Mouse (Mus musculus): ENCODE measurements around the gene Cacna1f. TPM values are rescaled to one million over a fixed set of nuclear protein-coding genes. Genes with fewer than 3 reads are reported as not detected.

The Cacna1f gene
- total and polyA plus RNA-seq, 3 experiments, result 0.21 TPM; not detected in 2

GRCm38 (mm10) chrX:7648671-7649304, 41.9 kb downstream of the Cacna1f start (continued):
- TF ChIP-seq RAD21 (IDR thresholded peaks at IDR 0.05; ENCODE audit: low read depth, low read length) (peak; percentile 40), KAT2A (IDR thresholded peaks at IDR 0.05; ENCODE audit: insufficient replicate concordance, low read length) (peak; percentile 75; the same call in 1 of the 2 replicates), MAFK (IDR thresholded peaks at IDR 0.05; ENCODE audit: insufficient replicate concordance, low read length) (no peak), ELF1 (IDR thresholded peaks at IDR 0.05; ENCODE audit: low read depth, low read length) (peak; percentile 92), TBP (conservative IDR thresholded peaks at IDR 0.05; ENCODE audit: low read depth, low read length) (peak; percentile 78; the same call in 1 of the 2 replicates), SMC3 (IDR thresholded peaks at IDR 0.05; ENCODE audit: low read depth, low read length) (peak; percentile 50), USF2 (conservative IDR thresholded peaks at IDR 0.05; ENCODE audit: low read depth, low read length) (no peak), HCFC1 (IDR thresholded peaks at IDR 0.05; ENCODE audit: low read depth, low read length) (peak; percentile 76)

- peak; percentile 50; the same call in 1 of the 2 replicates for TF ChIP-seq ELF1 (IDR thresholded peaks at IDR 0.05; ENCODE audit: low read depth, low read length)
- no peak for TF ChIP-seq ZNF384 (IDR thresholded peaks at IDR 0.05; ENCODE audit: low read depth, low read length)
- TF ChIP-seq CHD1 (IDR thresholded peaks at IDR 0.05; ENCODE audit: low read depth, low read length), result no peak
- no peak for TF ChIP-seq RCOR1 (conservative IDR thresholded peaks at IDR 0.05; ENCODE audit: low read depth, low read length)
- TF ChIP-seq NELFE (IDR thresholded peaks at IDR 0.05; ENCODE audit: low read depth, low read length), result 0 out of 2 replicates have a peak, but pooled peaks have one; percentile 52
- no peak for TF ChIP-seq PAX5 (IDR thresholded peaks at IDR 0.05; ENCODE audit: low read length)
- TF ChIP-seq POLR2A (IDR thresholded peaks at IDR 0.05; ENCODE audit: low read depth, low read length), result peak; percentile 66
- TF ChIP-seq USF2 (conservative IDR thresholded peaks at IDR 0.05; ENCODE audit: low read depth, low read length), result no peak
- no peak within 1 kb of the TSS for H3K27ac ChIP-seq (ENCODE audit: insufficient read depth, low read depth)
- in situ Hi-C loops (cut with MboI; ENCODE audit: low pct_ligation_motif_present, low pct_unique_long_range_greater_than_20kb, low sequenced_read_pairs) (no loop called here), dilution Hi-C loops (cut with MboI; ENCODE audit: extremely low pct_ligation_motif_present, extremely low pct_unique_long_range_greater_than_20kb, low sequenced_read_pairs) (no loop called here)
- no peaks in the 10 kb centered on the region for H3K27me3 ChIP-seq (replicated peaks)
- H3K4me2 ChIP-seq (ENCODE audit: insufficient read depth, low read depth, poor library complexity, severe bottlenecking), result peak within 1 kb of the TSS; percentile 67
- peak within 1 kb of the TSS; percentile 58 to 70 (median 62) for H3K4me3 ChIP-seq (replicated peaks in 1 of 3; ENCODE audit: low read depth in 2 of 3, low read length in 2 of 3, poor library complexity in 1 of 3)
- no peaks in the 10 kb centered on the region for H3K79me2 ChIP-seq (replicated peaks; ENCODE audit: control insufficient read depth, extremely low read depth, insufficient read depth, poor library complexity, severe bottlenecking)
- peak within 1 kb of the TSS; percentile 59 for H3K9ac ChIP-seq (ENCODE audit: insufficient read depth, low read depth)
- no peaks in the 10 kb centered on the region for H3K9me3 ChIP-seq (replicated peaks; ENCODE audit: low read length)
- H3K36me3 ChIP-seq (replicated peaks in 1 of 2; ENCODE audit: control insufficient read depth in 1 of 2, insufficient read depth in 1 of 2, low read length in 1 of 2), result peaks cover 11 to 15% of the 10 kb centered on the region in 2 experiments
- DNase-seq (ENCODE audit: extremely low read depth), result peak; percentile 49
- H3K4me1 ChIP-seq (ENCODE audit: control insufficient read depth in 1 of 2, insufficient read depth in 2 of 2), result peaks cover 3 to 20% of the 10 kb centered on the region in 2 experiments
These were observed 50.3 kb downstream of the Cacna1f start, which contains the start of gene Prickle3 for GRCm38 (mm10) chrX:7657221-7657639. Gene Prickle3, plus strand, starts transcription at chrX:7657260.

- Histone ChIP-seq H3K27ac (ENCODE audit: insufficient read depth, low read depth) (no peak overlapping the region), H3K9ac (ENCODE audit: insufficient read depth, low read depth) (peak overlapping the region; percentile 59; the same call in 1 of the 2 replicates), H3K4me2 (ENCODE audit: insufficient read depth, low read depth, poor library complexity, severe bottlenecking) (peak overlapping the region; percentile 67), H3K4me1 (ENCODE audit: control insufficient read depth in 1 of 2, insufficient read depth in 2 of 2) (peaks cover 3 to 17% of the 10 kb centered on the region in 2 experiments), H3K79me2 (replicated peaks; ENCODE audit: control insufficient read depth, extremely low read depth, insufficient read depth, poor library complexity, severe bottlenecking) (no peaks in the 10 kb centered on the region), H3K27me3 (replicated peaks) (no peaks in the 10 kb centered on the region), H3K36me3 (replicated peaks in 1 of 2; ENCODE audit: control insufficient read depth in 1 of 2, insufficient read depth in 1 of 2, low read length in 1 of 2) (peaks cover 11 to 15% of the 10 kb centered on the region in 2 experiments), H3K4me3 (replicated peaks in 1 of 3; ENCODE audit: low read depth in 2 of 3, low read length in 2 of 3, poor library complexity in 1 of 3) (peak overlapping the region; percentile 58 to 70 (median 62)), H3K9me3 (replicated peaks; ENCODE audit: low read length) (no peaks in the 10 kb centered on the region)
- DNase-seq (ENCODE audit: extremely low read depth), result no peak
- dilution Hi-C loops (cut with MboI; ENCODE audit: extremely low pct_ligation_motif_present, extremely low pct_unique_long_range_greater_than_20kb, low sequenced_read_pairs) (no loop called here), in situ Hi-C loops (cut with MboI; ENCODE audit: low pct_ligation_motif_present, low pct_unique_long_range_greater_than_20kb, low sequenced_read_pairs) (no loop called here)
- TF ChIP-seq TCF12 (IDR thresholded peaks at IDR 0.05; ENCODE audit: low read depth, low read length) (no peak), MXI1 (IDR thresholded peaks at IDR 0.05; ENCODE audit: low read depth, low read length) (no peak), ZMIZ1 (IDR thresholded peaks at IDR 0.05; ENCODE audit: low read depth, low read length) (no peak), MYC (IDR thresholded peaks at IDR 0.05; ENCODE audit: low read depth, low read length) (no peak), GABPA (IDR thresholded peaks at IDR 0.05; ENCODE audit: insufficient replicate concordance, low read depth, low read length) (no peak), MAFK (IDR thresholded peaks at IDR 0.05; ENCODE audit: insufficient replicate concordance, low read length) (no peak), NELFE (IDR thresholded peaks at IDR 0.05; ENCODE audit: low read depth, low read length) (no peak), MAZ (IDR thresholded peaks at IDR 0.05; ENCODE audit: low read depth, low read length) (no peak), MAX (IDR thresholded peaks at IDR 0.05; ENCODE audit: low read length) (no peak), ZC3H11A (IDR thresholded peaks at IDR 0.05; ENCODE audit: low read depth, low read length) (no peak), MEF2A (IDR thresholded peaks at IDR 0.05; ENCODE audit: borderline replicate concordance, low read depth, low read length) (no peak), ZNF384 (IDR thresholded peaks at IDR 0.05; ENCODE audit: low read depth, low read length) (no peak), POLR2AphosphoS2 (IDR thresholded peaks at IDR 0.05; ENCODE audit: low read depth, low read length) (no peak), CHD1 (IDR thresholded peaks at IDR 0.05; ENCODE audit: low read depth, low read length) (no peak), ZKSCAN1 (IDR thresholded peaks at IDR 0.05; ENCODE audit: borderline replicate concordance, low read depth, low read length) (no peak), JUND (conservative IDR thresholded peaks at IDR 0.05; ENCODE audit: low read depth, low read length) (no peak), TBP (conservative IDR thresholded peaks at IDR 0.05; ENCODE audit: low read depth, low read length) (no peak), ELF1 (IDR thresholded peaks at IDR 0.05; ENCODE audit: low read depth, low read length) (no peak)
These were observed 51.3 kb downstream of the Cacna1f start for GRCm38 (mm10) chrX:7658031-7658784.
